Mouse (Mus musculus): Measurements from ENCODE around the gene Med6. TPM values are rescaled to one million over a fixed set of nuclear protein-coding genes. Genes with fewer than 3 reads are reported as not detected.
"Not testable (repeated sequence)": the region's sequence is repeated elsewhere in the genome, so short reads cannot be mapped to it uniquely, and the experiment has no call there.

The Med6 gene
- polyA plus RNA-seq, 2 experiments from 2014 or later: 28.0 to 28.2 TPM

- ATAC-seq: no peak
Measured at GRCm38 (mm10) chr12:81547163-81547562, 47.6 kb downstream of the Med6 start.

- no peak for ATAC-seq
Measured at GRCm38 (mm10) chr12:81533029-81533419, 61.8 kb downstream of the Med6 start.

GRCm38 (mm10) chr12:81532316-81533028, 62.3 kb downstream of the Med6 start, which contains the start of the genes Gm20498 and Synj2bp:
Gene Gm20498 (minus strand): TSS chr12:81532905.
Gene Synj2bp (minus strand): TSS chr12:81532911.
- peak; percentile 92 for ATAC-seq

- ATAC-seq: not testable (repeated sequence)
Measured at GRCm38 (mm10) chr12:81530587-81530986, 64.2 kb downstream of the Med6 start.

Other genes starting within 250 kb of the Med6 start
- gene Gm4787, start 215.5 kb downstream of the Med6 start, polyA plus RNA-seq (2017; shearing (Covaris generic)): 1 to 10 TPM in 1 of 2 experiments, under 1 TPM in 1; 0.97 to 1.2 TPM
- gene Adam4, start 173.1 kb downstream of the Med6 start, polyA plus RNA-seq (2017; shearing (Covaris generic)): under 1 TPM; 0.44 to 0.68 TPM
- 100 to 1,000 TPM; 140 to 178 TPM for gene Cox16, start 109.9 kb downstream of the Med6 start, polyA plus RNA-seq (2017; shearing (Covaris generic))
- 10 to 100 TPM; 11.3 to 14.9 TPM for gene Gm20498, start 62.1 kb downstream of the Med6 start, polyA plus RNA-seq (2017; shearing (Covaris generic))
- gene Synj2bp, start 62.1 kb downstream of the Med6 start, polyA plus RNA-seq (2017; shearing (Covaris generic)): 10 to 100 TPM; 66.2 to 71.8 TPM
- not detected for gene Adam21, start 26.5 kb downstream of the Med6 start, polyA plus RNA-seq (2017; shearing (Covaris generic))
- not detected for gene Ttc9, start 36.2 kb upstream of the Med6 start, polyA plus RNA-seq (2017; shearing (Covaris generic))
- under 1 TPM; 0.13 to 0.26 TPM for gene Map3k9, start 186.2 kb upstream of the Med6 start, polyA plus RNA-seq (2017; shearing (Covaris generic))

Measured in activated CD4-positive, CD25-positive, alpha-beta regulatory T cell, adult 4 months (primary cell).